Mouse (Mus musculus) kidney, adult 2 months (tissue): Measurements from ENCODE around the gene Gm21887.
"Not testable (repeated sequence)": the region's sequence is repeated elsewhere in the genome, so short reads cannot be mapped to it uniquely, and the experiment has no call there.

ENCODE experiments used
- CTCF ChIP-seq: fragments of 200-500 bp; conservative IDR thresholded peaks from 2 replicates; pipeline ENCODE4 v1.5.1; 2011; ENCODE audit warnings: low read depth, mild to moderate bottlenecking, control low read depth, low read length, moderate library complexity, mixed read lengths; ENCODE audit not compliant: insufficient read depth, insufficient read length
- POLR2A ChIP-seq: fragments of 200-500 bp; IDR thresholded peaks from one replicate; pipeline ENCODE4 v1.6.1; 2011; ENCODE audit warnings: low read depth, low read length, control low read depth

DNA sequence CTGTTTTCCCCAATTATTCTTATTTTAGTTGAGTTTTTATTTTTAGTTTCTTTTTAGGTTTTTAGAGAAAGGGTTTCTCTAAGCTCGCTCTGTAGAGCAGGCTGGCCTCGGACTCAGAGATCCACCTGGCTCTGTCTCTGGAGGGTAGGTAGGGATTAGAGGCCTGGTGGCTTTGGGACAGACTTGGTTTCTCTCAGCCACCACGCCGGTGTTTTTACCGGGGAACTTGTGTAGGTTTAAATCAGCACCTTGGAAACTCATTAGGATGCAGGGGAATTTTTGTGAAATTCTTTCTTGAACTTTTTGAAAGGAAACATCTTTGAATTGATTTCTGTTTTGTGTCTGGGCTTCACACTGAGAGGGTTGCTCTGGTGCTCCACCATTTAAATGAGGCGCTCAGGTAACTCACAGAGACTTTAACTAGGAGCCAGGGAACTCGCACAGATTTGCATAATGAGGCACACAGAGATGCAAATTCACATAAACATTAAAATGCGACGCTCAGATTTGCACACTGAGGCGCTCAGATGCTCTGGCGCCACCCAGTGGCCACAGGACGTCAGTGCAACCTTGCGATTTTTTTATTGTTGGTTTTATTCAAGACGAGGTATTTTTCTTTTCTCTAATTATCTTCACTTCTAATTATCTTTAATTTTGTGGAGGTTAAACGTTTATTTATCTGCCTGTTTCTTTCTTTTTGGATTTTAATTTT is 12.4 kb downstream of the Gm21887 start:
- not testable (repeated sequence) for TF ChIP-seq CTCF, POLR2A
